Mouse (Mus musculus): ENCODE results near the gene Dao. TPM values are rescaled to one million over a fixed set of nuclear protein-coding genes. Genes with fewer than 3 reads are reported as not detected.

Dao gene
- polyA plus RNA-seq, 2 experiments, result 0.05 TPM; not detected in 1

DNA sequence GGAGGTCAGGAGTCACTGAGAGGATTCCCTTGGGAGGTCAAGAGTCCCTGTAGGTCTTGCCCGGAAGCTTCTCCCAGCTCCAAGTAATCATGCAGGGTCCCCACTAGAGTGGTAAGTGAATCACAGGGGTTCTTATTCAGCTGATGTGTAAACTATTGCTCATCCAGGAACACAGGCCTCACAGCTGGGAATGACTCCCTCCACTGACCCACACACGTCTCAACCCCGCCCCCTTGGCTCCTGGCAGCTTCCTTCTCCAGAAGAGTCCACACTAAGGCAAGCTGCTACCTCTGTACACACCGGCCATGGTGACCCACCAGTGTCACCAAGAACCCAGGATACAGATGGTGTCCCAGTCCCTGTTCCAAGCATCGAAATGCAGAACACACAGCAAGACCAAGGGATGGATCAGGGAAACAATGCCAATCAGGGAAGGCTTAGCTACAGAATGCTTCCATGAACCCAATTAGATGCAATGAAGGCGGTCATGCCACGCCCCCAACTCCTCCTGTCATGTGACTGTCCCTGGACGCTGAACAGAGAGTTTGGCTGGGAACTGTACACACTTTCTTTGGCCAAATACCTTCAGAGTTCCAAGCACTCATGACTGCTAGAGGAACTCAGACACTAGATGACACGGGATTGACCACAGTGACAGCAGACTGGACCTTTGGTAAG lies 27.8 kb upstream of the Dao start:
- no peak for TF ChIP-seq POLR2A (IDR thresholded peaks at IDR 0.05; ENCODE audit: borderline replicate concordance, extremely low read depth, insufficient read depth, insufficient read length)
- ATAC-seq (ENCODE audit: low FRiP score, low read depth) (no peak), DNase-seq (ENCODE audit: low spot score) (no peak)
- Histone ChIP-seq H3K9ac (ENCODE audit: low read depth, low read length, severe bottlenecking) (no peak overlapping the region), H3K9me3 (ENCODE audit: control insufficient read depth, low read length) (no peaks in the 10 kb centered on the region), H3K4me2 (replicated peaks; ENCODE audit: low read depth, low read length, severe bottlenecking) (no peak overlapping the region), H3K27ac (replicated peaks; ENCODE audit: low read depth, low read length) (no peak overlapping the region), H3K36me3 (ENCODE audit: control insufficient read depth, insufficient read depth, low read length) (peaks cover under 1% of the 10 kb centered on the region; the same call in 1 of the 2 replicates), H3K27me3 (ENCODE audit: control insufficient read depth, insufficient read depth, low read length) (no peaks in the 10 kb centered on the region), H3K4me1 (ENCODE audit: control insufficient read depth, insufficient read depth, low read length) (peaks cover 11% of the 10 kb centered on the region; the same call in 1 of the 2 replicates), H3K4me3 (replicated peaks; ENCODE audit: low read length) (no peak overlapping the region)
- 65% methylated on average over 9 of the region's 9 CpGs for WGBS

DNA sequence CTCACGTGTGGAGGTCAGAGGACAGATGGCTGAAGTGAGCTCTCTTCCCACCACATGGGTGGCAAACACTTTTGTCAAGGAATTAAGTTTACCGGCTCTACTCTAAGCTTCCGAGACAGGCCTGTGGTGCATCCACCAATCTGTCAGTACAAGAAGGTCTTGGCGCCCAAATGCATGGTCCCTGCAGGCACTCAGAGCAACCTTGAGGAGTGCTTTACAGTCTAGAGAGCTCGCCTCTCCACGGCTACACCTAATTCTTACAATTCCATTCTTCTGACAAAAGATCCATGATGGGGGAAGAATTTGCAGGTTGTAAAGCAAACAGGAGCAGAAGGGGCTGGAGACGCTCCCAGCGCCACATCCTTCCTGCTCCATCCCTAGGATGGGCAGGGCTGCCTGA lies 26.9 kb upstream of the Dao start:
- DNase-seq (ENCODE audit: low spot score) (no peak), ATAC-seq (ENCODE audit: low FRiP score, low read depth) (no peak)
- Histone ChIP-seq H3K9ac (ENCODE audit: low read depth, low read length, severe bottlenecking) (no peak overlapping the region), H3K4me3 (replicated peaks; ENCODE audit: low read length) (no peak overlapping the region), H3K36me3 (ENCODE audit: control insufficient read depth, insufficient read depth, low read length) (peaks cover 4% of the 10 kb centered on the region; the same call in 1 of the 2 replicates), H3K27me3 (ENCODE audit: control insufficient read depth, insufficient read depth, low read length) (no peaks in the 10 kb centered on the region), H3K9me3 (ENCODE audit: control insufficient read depth, low read length) (no peaks in the 10 kb centered on the region), H3K27ac (replicated peaks; ENCODE audit: low read depth, low read length) (no peak overlapping the region), H3K4me2 (replicated peaks; ENCODE audit: low read depth, low read length, severe bottlenecking) (no peak overlapping the region), H3K4me1 (ENCODE audit: control insufficient read depth, insufficient read depth, low read length) (peaks cover 11% of the 10 kb centered on the region; the same call in 1 of the 2 replicates)
- WGBS, result 73% methylated on average over 8 of the region's 8 CpGs
- TF ChIP-seq POLR2A (IDR thresholded peaks at IDR 0.05; ENCODE audit: borderline replicate concordance, extremely low read depth, insufficient read depth, insufficient read length), result no peak

DNA sequence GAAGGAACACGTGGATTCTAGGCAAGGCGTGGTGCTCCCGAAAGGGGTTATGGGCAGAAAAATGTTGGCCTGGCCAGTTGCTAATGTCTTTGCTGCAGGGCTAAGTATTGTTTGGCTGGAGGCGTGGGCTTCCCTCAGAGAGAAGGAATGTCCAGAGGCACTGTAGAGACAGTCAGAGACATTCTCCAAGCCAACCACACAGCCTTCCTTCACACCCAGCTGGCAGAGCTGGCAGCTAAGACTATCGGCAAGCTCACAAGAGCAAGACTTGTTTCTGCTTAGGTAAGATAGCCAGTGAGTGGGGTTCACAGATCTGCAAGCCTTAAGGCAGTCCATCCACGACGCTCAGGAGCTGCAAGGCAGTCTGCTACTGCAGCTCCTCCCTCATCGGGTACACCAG lies 26.2 kb upstream of the Dao start:
- Histone ChIP-seq H3K36me3 (ENCODE audit: control insufficient read depth, insufficient read depth, low read length) (peaks cover 4% of the 10 kb centered on the region; the same call in 1 of the 2 replicates), H3K27me3 (ENCODE audit: control insufficient read depth, insufficient read depth, low read length) (no peaks in the 10 kb centered on the region), H3K4me1 (ENCODE audit: control insufficient read depth, insufficient read depth, low read length) (peaks cover 11% of the 10 kb centered on the region; the same call in 1 of the 2 replicates), H3K9ac (ENCODE audit: low read depth, low read length, severe bottlenecking) (no peak overlapping the region), H3K27ac (replicated peaks; ENCODE audit: low read depth, low read length) (no peak overlapping the region), H3K4me2 (replicated peaks; ENCODE audit: low read depth, low read length, severe bottlenecking) (no peak overlapping the region), H3K4me3 (replicated peaks; ENCODE audit: low read length) (no peak overlapping the region), H3K9me3 (ENCODE audit: control insufficient read depth, low read length) (no peaks in the 10 kb centered on the region)
- WGBS, result 78% methylated on average over 8 of the region's 8 CpGs
- no peak for TF ChIP-seq POLR2A (IDR thresholded peaks at IDR 0.05; ENCODE audit: borderline replicate concordance, extremely low read depth, insufficient read depth, insufficient read length)
- DNase-seq (ENCODE audit: low spot score), result no peak
- no peak for ATAC-seq (ENCODE audit: low FRiP score, low read depth)

DNA sequence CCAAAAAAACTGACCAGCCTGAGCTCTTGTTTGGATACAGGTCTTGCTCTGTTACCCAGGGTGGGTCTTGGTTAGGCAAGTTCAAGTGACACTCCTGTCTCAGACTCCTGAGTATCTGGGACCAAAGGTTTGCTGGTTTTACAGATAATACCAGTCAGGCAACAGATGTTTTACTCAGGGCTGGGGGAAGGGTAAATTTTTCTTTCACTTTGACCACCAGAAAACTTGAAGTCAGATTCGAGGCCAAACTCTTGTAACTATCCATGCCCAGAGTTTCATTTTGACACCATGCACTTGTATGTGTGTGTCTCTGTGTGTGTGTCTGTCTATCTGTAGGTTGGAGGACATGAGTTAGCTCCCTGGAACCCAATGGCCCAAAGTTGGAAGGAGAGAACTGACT lies 23.0 kb upstream of the Dao start:
- no peak for DNase-seq (ENCODE audit: low spot score)

DNA sequence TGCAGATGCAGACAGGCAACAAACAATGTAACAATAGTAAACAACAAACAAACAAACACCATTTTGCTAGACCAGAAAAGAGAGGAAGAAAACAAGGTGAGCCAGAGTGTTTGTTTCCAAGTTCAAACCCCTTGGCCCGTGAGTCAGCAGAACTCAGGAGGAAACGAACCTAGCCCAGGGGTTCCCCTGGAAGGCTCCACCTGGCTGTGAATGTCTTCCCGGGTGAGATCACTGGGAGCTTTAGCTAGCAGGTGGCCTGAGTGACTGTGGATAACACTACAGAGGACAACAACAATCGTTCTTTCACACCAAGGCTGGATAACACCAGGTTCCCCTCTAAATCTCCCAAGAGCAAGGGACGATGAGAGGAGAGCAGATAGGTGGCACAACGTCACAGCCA lies 22.3 kb upstream of the Dao start:
- TF ChIP-seq POLR2A (IDR thresholded peaks at IDR 0.05; ENCODE audit: borderline replicate concordance, extremely low read depth, insufficient read depth, insufficient read length), result no peak
- Histone ChIP-seq H3K36me3 (ENCODE audit: control insufficient read depth, insufficient read depth, low read length) (peaks cover 7% of the 10 kb centered on the region; the same call in 1 of the 2 replicates), H3K4me1 (ENCODE audit: control insufficient read depth, insufficient read depth, low read length) (peaks cover 3% of the 10 kb centered on the region; the same call in 1 of the 2 replicates), H3K27ac (replicated peaks; ENCODE audit: low read depth, low read length) (no peak overlapping the region), H3K9me3 (ENCODE audit: control insufficient read depth, low read length) (no peaks in the 10 kb centered on the region), H3K4me3 (replicated peaks; ENCODE audit: low read length) (no peak overlapping the region), H3K9ac (ENCODE audit: low read depth, low read length, severe bottlenecking) (no peak overlapping the region), H3K27me3 (ENCODE audit: control insufficient read depth, insufficient read depth, low read length) (no peaks in the 10 kb centered on the region), H3K4me2 (replicated peaks; ENCODE audit: low read depth, low read length, severe bottlenecking) (no peak overlapping the region)
- DNase-seq (ENCODE audit: low spot score) (no peak), ATAC-seq (ENCODE audit: low FRiP score, low read depth) (no peak)
- 86% methylated on average over 6 of the region's 6 CpGs for WGBS

More for the DNA sequence above, 23.0 kb upstream of the Dao start:
- Histone ChIP-seq H3K36me3 (ENCODE audit: control insufficient read depth, insufficient read depth, low read length) (peaks cover 7% of the 10 kb centered on the region; the same call in 1 of the 2 replicates), H3K27ac (replicated peaks; ENCODE audit: low read depth, low read length) (no peak overlapping the region), H3K4me1 (ENCODE audit: control insufficient read depth, insufficient read depth, low read length) (peaks cover 3% of the 10 kb centered on the region; the same call in 1 of the 2 replicates), H3K4me3 (replicated peaks; ENCODE audit: low read length) (no peak overlapping the region), H3K4me2 (replicated peaks; ENCODE audit: low read depth, low read length, severe bottlenecking) (no peak overlapping the region), H3K9ac (ENCODE audit: low read depth, low read length, severe bottlenecking) (no peak overlapping the region), H3K27me3 (ENCODE audit: control insufficient read depth, insufficient read depth, low read length) (no peaks in the 10 kb centered on the region), H3K9me3 (ENCODE audit: control insufficient read depth, low read length) (no peaks in the 10 kb centered on the region)
- no peak for TF ChIP-seq POLR2A (IDR thresholded peaks at IDR 0.05; ENCODE audit: borderline replicate concordance, extremely low read depth, insufficient read depth, insufficient read length)
- no peak for ATAC-seq (ENCODE audit: low FRiP score, low read depth)
- WGBS, result 88% methylated on average over 1 of the region's 1 CpGs
